Mouse (Mus musculus): ENCODE data around the gene Trim59.
"Not testable (repeated sequence)": the region's sequence is repeated elsewhere in the genome, so short reads cannot be mapped to it uniquely, and the experiment has no call there.

The Trim59 gene

GRCm38 (mm10) chr3:69044645-69045399 is at the start of gene Trim59:
Gene Trim59 (minus strand): TSS chr3:69044755.
- peak; percentile 86 to 89 for DNase-seq

- DNase-seq, result no peak
Measured at GRCm38 (mm10) chr3:69064005-69064404, 19.4 kb upstream of the Trim59 start.

- DNase-seq, result no peak
Measured at GRCm38 (mm10) chr3:69062764-69063163, 18.2 kb upstream of the Trim59 start.

GRCm38 (mm10) chr3:69060672-69061071 is 16.1 kb upstream of the Trim59 start:
- DNase-seq, result no peak

- no peak for DNase-seq
Measured at GRCm38 (mm10) chr3:69055871-69056270, 11.3 kb upstream of the Trim59 start.

- no peak for DNase-seq
Measured at GRCm38 (mm10) chr3:69054760-69055432, 10.3 kb upstream of the Trim59 start.

DNA sequence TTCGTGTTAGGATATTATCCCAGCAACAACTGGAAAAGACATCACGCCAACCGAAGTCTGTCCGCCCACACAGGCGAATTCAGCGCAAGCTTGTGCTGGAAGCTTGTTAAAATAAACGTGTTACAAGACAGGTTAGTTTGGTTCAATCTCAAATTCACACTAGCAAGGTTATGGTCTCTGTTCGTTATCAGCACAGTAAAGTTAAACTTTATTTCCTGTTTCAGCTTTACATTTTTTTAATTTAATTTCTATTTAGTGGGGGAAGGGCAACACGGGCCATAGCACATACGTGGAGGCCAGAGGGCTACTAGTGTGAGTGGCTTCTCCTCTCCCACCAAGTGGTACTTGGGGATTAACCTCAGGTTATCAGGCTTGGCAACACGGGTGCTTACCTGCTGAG is 7.3 kb upstream of the Trim59 start:
- no peak for DNase-seq

- DNase-seq, result no peak
Measured at GRCm38 (mm10) chr3:69049011-69049410, 4.5 kb upstream of the Trim59 start.

GRCm38 (mm10) chr3:69047684-69048083 is 3.1 kb upstream of the Trim59 start:
- DNase-seq, result no peak

- DNase-seq, result no peak
Measured at GRCm38 (mm10) chr3:69046509-69046908, 2.0 kb upstream of the Trim59 start.

DNA sequence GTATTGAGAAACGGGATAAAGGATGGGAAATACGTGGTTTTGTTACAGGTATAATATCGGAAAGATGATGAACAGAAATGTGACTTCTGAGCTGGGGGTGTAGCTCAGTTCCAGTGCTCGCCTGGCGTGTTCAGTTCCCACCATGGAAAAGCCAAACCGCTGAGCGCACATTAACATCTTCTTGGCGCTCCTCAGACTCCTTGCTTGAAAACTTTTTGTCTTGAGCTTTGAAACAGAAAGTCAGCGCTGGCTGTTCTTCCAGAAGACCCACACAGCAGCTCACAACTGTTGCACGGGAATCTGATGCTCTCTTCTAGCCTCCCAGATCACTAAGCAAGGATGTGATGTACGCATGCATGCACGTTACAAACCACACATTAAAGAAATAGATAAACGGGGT is 1.2 kb upstream of the Trim59 start:
- no peak for DNase-seq

DNA sequence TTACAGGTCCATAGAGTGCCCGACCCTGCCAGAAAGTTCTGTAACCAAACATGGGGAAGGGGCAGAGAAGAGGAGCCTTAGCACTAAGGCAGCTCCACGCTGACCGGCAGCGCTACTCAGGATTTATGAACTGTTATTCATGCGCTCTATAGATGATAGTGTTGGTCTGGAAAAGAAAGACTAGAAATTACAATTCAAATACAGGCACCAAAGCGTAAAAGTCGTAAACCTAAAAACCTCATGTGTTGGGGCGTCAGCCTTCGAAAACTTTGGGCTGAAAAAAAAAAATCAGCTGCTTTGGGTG is 797 bp upstream of the Trim59 start:
- DNase-seq, result no peak

- DNase-seq, result no peak
Measured at GRCm38 (mm10) chr3:69044167-69044591, 376 bp downstream of the Trim59 start.

DNA sequence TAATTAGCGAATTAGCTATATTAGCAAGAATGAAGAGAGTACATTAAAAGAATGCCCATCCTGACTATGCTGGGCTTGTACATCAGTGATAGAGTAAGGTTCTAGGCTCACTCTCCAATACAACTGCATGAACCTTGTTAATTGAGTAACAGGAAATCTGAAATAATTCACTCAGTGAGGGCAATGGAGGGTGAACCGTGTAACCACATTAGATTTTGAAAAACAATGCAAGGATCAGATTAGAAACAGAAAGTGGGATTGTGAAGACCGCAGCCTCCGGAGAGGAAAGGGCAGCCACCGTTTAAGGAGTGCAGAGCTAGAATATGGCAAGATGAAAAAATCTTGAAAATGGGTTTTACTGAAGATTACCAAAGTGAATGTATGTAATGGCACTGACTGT is 3.3 kb downstream of the Trim59 start:
- no peak for DNase-seq

DNA sequence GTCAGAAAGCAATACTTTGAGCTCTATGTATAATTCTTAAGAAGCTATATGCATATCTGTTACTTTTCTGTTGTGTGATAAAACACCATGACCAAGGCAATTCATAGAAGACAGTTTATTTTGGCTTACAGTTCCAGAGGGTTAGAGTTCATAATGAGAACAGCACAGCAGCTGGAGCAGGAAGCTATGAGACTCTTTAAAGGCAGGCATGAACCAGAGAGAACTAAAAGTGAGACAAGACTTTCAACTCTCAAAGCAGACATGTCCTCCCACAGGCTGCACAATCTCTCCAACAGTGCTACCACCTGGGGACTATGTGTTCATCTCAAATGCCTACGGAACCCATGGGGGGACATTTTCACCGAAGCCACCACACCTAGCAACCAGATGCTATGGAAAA is 4.5 kb downstream of the Trim59 start:
- DNase-seq, result no peak

GRCm38 (mm10) chr3:69026133-69026783 is 18.3 kb downstream of the Trim59 start:
- DNase-seq, result no peak

- no peak for DNase-seq
Measured at GRCm38 (mm10) chr3:69020764-69021163, 23.8 kb downstream of the Trim59 start.

DNA sequence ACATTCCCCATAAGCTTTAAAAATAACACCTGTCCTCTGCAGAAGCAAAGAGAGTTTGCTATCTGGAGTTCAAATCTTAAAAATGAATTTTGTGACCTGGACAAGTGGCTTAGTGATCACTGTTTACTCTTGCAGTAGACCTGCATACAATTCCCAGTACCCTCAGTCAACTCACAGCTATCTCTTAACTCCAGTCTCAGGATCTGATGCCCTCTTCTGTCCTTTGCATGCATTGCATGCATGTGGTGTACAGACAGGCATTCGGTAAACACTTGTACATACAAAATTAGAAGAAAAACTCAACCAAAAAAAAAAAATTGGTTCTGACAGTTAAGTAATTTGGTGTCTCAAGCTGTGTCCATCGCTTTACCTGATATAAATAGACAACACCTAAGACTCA is 24.3 kb downstream of the Trim59 start:
- peak in 1 of 2 experiments; percentile 9 for DNase-seq

DNA sequence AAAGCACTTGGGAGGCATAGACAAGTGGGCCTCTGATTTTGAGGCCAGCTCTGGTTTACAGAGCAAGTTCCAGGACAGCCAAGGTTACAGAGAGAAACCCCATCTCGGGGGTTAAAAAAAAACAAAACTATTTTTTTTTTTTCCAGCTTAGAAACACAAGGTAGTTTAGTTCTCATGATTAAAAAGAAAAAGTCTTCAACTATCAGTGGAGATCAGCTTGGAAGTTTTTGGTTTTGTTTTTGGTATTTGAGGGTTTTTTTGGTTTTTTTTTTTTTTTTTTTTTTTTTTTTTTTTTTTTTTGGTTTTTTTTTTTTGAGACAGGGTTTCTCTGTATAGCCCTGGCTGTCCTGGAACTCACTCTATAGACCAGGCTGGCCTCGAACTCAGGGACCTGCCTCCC is 25.9 kb downstream of the Trim59 start:
- not testable (repeated sequence) for DNase-seq

- no peak for DNase-seq
Measured at GRCm38 (mm10) chr3:69017181-69017580, 27.4 kb downstream of the Trim59 start.

DNA sequence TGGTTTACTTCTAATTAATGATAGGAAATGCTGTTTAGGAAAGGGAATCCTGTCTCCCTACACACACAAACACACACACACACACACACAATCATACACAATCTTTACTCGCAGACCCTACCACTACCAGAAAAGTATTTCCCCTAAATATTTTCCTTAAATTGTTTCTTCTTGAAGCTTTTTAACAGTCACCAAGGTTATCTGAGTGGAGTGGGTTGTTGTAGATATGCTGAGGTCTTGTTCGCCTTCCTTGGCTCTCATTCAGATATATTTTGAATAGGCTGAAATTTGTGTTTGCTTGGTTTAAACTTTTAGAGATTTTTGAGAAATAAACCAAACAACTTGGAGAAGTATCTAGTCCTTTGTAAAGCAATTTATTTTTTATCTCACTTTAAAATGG is 35.7 kb downstream of the Trim59 start:
- DNase-seq, result no peak

- no peak for DNase-seq
Measured at GRCm38 (mm10) chr3:69006246-69006760, 38.3 kb downstream of the Trim59 start.

GRCm38 (mm10) chr3:69005338-69006245 is 39.0 kb downstream of the Trim59 start:
- peak; percentile 36 to 46 for DNase-seq
